Mouse (Mus musculus): ENCODE data around the gene Supt4a. TPM values are rescaled to one million over a fixed set of nuclear protein-coding genes. Genes with fewer than 3 reads are reported as not detected.

Gene Supt4a
- total and polyA plus RNA-seq, 3 experiments = 229 to 251 (median 241) TPM

DNA sequence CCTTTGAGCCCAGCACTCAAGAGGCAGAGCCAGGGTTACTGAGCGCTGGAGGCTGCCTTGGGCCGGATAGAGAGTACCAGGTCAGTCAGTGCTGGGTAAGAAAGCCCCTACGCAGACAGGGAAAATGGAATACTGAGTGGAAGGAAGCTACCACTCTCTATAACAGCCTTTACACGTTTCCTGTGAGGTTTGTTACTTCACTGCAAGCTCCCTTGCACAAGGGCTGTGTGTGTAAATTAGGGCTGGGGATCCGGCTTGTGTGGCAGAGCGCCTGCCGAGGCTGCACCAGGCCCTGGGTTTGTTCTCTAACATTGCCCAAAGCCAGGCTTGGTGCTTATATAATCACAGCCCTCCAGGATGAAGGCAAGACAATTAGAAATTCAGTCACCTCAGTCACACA lies 17.8 kb upstream of the Supt4a start:
- dilution Hi-C loops (cut with MboI; ENCODE audit: extremely low pct_ligation_motif_present, extremely low pct_unique_long_range_greater_than_20kb, low sequenced_read_pairs) = no loop called here
- no peak overlapping the region for H3K9ac ChIP-seq (ENCODE audit: insufficient read depth, low read depth)
- no peaks in the 10 kb centered on the region for H3K27me3 ChIP-seq (replicated peaks)

DNA sequence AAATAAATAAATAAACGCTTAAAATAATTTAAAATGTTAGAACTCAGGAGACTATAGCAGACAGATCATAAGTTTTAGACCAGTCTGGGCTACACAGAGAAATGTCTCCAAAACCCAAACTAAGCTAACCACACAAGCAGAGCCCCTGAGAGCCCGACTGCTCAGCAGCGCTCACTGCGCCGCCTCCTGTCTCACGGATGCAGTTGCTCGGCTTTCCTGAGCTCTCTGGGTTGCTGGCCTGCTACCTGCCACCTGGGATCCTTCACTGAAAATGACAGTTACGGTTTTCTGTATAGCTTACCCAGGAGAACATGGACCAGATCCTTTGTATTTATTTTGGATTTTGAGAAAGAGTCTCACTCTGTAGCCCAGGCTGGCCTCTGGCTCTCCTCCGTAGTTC lies 17.0 kb upstream of the Supt4a start:
- dilution Hi-C loops (cut with MboI; ENCODE audit: extremely low pct_ligation_motif_present, extremely low pct_unique_long_range_greater_than_20kb, low sequenced_read_pairs) (no loop called here), in situ Hi-C loops (cut with MboI; ENCODE audit: low pct_ligation_motif_present, low pct_unique_long_range_greater_than_20kb, low sequenced_read_pairs) (no loop called here)
- TF ChIP-seq KAT2A (IDR thresholded peaks at IDR 0.05; ENCODE audit: insufficient replicate concordance, low read length) (no peak), TBP (conservative IDR thresholded peaks at IDR 0.05; ENCODE audit: low read depth, low read length) (0 out of 2 replicates have a peak, but pooled peaks have one; percentile 3), SMC3 (IDR thresholded peaks at IDR 0.05; ENCODE audit: low read depth, low read length) (peak; percentile 59), RAD21 (IDR thresholded peaks at IDR 0.05; ENCODE audit: low read depth, low read length) (peak; percentile 33), CTCF (conservative IDR thresholded peaks at IDR 0.05 in 1 of 2, IDR thresholded peaks at IDR 0.05 in 1 of 2; ENCODE audit: low read depth in 2 of 2, low read length in 2 of 2) (peak in 1 of 2 experiments; percentile 52; a peak in 2 of 4 replicates)
- Histone ChIP-seq H3K4me3 (replicated peaks in 1 of 3; ENCODE audit: low read depth in 2 of 3, low read length in 2 of 3, poor library complexity in 1 of 3) (no peak overlapping the region), H3K27me3 (replicated peaks) (no peaks in the 10 kb centered on the region), H3K9me3 (replicated peaks; ENCODE audit: low read length) (peaks cover 22% of the 10 kb centered on the region), H3K9ac (ENCODE audit: insufficient read depth, low read depth) (0 out of 2 replicates have a peak overlapping the region, but pooled peaks have one; percentile 8), H3K27ac (ENCODE audit: insufficient read depth, low read depth) (peak overlapping the region; percentile 38; the same call in 1 of the 2 replicates), H3K79me2 (replicated peaks; ENCODE audit: control insufficient read depth, extremely low read depth, insufficient read depth, poor library complexity, severe bottlenecking) (peaks cover 9% of the 10 kb centered on the region), H3K36me3 (replicated peaks in 1 of 2; ENCODE audit: control insufficient read depth in 1 of 2, insufficient read depth in 1 of 2, low read length in 1 of 2) (peaks cover 50 to 93% of the 10 kb centered on the region in 2 experiments), H3K4me1 (ENCODE audit: control insufficient read depth in 1 of 2, insufficient read depth in 2 of 2) (peaks cover 0 to 24% of the 10 kb centered on the region in 2 experiments; a peak in 3 of 4 replicates), H3K4me2 (ENCODE audit: insufficient read depth, low read depth, poor library complexity, severe bottlenecking) (0 out of 2 replicates have a peak overlapping the region, but pooled peaks have one; percentile 17)
- no peak for DNase-seq (ENCODE audit: extremely low read depth)

More for the DNA sequence above, 17.8 kb upstream of the Supt4a start:
- Histone ChIP-seq H3K4me1 (ENCODE audit: control insufficient read depth in 1 of 2, insufficient read depth in 2 of 2) (peaks cover 0 to 17% of the 10 kb centered on the region in 2 experiments; a peak in 3 of 4 replicates), H3K79me2 (replicated peaks; ENCODE audit: control insufficient read depth, extremely low read depth, insufficient read depth, poor library complexity, severe bottlenecking) (peaks cover 9% of the 10 kb centered on the region), H3K4me3 (replicated peaks in 1 of 3; ENCODE audit: low read depth in 2 of 3, low read length in 2 of 3, poor library complexity in 1 of 3) (no peak overlapping the region), H3K4me2 (ENCODE audit: insufficient read depth, low read depth, poor library complexity, severe bottlenecking) (no peak overlapping the region), H3K9me3 (replicated peaks; ENCODE audit: low read length) (peaks cover 28% of the 10 kb centered on the region), H3K36me3 (replicated peaks in 1 of 2; ENCODE audit: control insufficient read depth in 1 of 2, insufficient read depth in 1 of 2, low read length in 1 of 2) (peaks cover 58 to 93% of the 10 kb centered on the region in 2 experiments), H3K27ac (ENCODE audit: insufficient read depth, low read depth) (no peak overlapping the region)
- in situ Hi-C loops (cut with MboI; ENCODE audit: low pct_ligation_motif_present, low pct_unique_long_range_greater_than_20kb, low sequenced_read_pairs) = no loop called here
- TF ChIP-seq UBTF (IDR thresholded peaks at IDR 0.05; ENCODE audit: low read depth, low read length) (no peak), ZC3H11A (IDR thresholded peaks at IDR 0.05; ENCODE audit: low read depth, low read length) (no peak), ZMIZ1 (IDR thresholded peaks at IDR 0.05; ENCODE audit: low read depth, low read length) (no peak), USF2 (conservative IDR thresholded peaks at IDR 0.05; ENCODE audit: low read depth, low read length) (no peak), ETS1 (conservative IDR thresholded peaks at IDR 0.05; ENCODE audit: low read depth, low read length) (no peak), TBP (conservative IDR thresholded peaks at IDR 0.05; ENCODE audit: low read depth, low read length) (no peak)
- DNase-seq (ENCODE audit: extremely low read depth) = no peak

DNA sequence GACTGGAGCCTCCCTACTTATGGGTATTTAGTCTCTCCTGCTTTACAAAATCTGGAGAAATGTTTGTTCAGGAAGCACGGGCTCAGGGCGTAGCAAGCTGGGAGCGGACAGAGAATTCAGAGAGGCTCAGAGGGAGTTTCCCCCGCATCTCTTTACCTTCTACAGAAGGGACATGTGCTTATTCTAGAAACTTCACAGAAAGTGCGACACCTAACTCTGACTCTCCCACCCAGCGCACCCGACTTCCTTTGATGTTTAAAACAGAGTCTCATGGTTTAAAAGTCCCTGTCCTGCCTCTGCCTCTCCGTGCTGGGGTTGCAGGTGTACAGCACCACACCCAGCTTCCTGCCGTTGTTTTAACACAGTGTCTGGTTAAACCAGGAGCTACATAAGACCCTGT lies 16.5 kb upstream of the Supt4a start:
- peak overlapping the region; percentile 17; the same call in 1 of the 2 replicates for H3K4me2 ChIP-seq (ENCODE audit: insufficient read depth, low read depth, poor library complexity, severe bottlenecking)
- H3K27ac ChIP-seq (ENCODE audit: insufficient read depth, low read depth) = peak overlapping the region; percentile 38; the same call in 1 of the 2 replicates
- peaks cover 17% of the 10 kb centered on the region for H3K9me3 ChIP-seq (replicated peaks; ENCODE audit: low read length)
- no peak overlapping the region for H3K4me3 ChIP-seq (replicated peaks in 1 of 3; ENCODE audit: low read depth in 2 of 3, low read length in 2 of 3, poor library complexity in 1 of 3)
- H3K79me2 ChIP-seq (replicated peaks; ENCODE audit: control insufficient read depth, extremely low read depth, insufficient read depth, poor library complexity, severe bottlenecking) = peaks cover 9% of the 10 kb centered on the region
- no peak for DNase-seq (ENCODE audit: extremely low read depth)
- in situ Hi-C loops (cut with MboI; ENCODE audit: low pct_ligation_motif_present, low pct_unique_long_range_greater_than_20kb, low sequenced_read_pairs) = no loop called here
- H3K9ac ChIP-seq (ENCODE audit: insufficient read depth, low read depth) = peak overlapping the region; percentile 8; the same call in 1 of the 2 replicates
- no peaks in the 10 kb centered on the region for H3K27me3 ChIP-seq (replicated peaks)
- dilution Hi-C loops (cut with MboI; ENCODE audit: extremely low pct_ligation_motif_present, extremely low pct_unique_long_range_greater_than_20kb, low sequenced_read_pairs) = no loop called here
- H3K36me3 ChIP-seq (replicated peaks in 1 of 2; ENCODE audit: control insufficient read depth in 1 of 2, insufficient read depth in 1 of 2, low read length in 1 of 2) = peaks cover 47 to 93% of the 10 kb centered on the region in 2 experiments
- peaks cover 0 to 26% of the 10 kb centered on the region in 2 experiments; a peak in 3 of 4 replicates for H3K4me1 ChIP-seq (ENCODE audit: control insufficient read depth in 1 of 2, insufficient read depth in 2 of 2)
- TF ChIP-seq ZMIZ1 (IDR thresholded peaks at IDR 0.05; ENCODE audit: low read depth, low read length) (no peak), RAD21 (IDR thresholded peaks at IDR 0.05; ENCODE audit: low read depth, low read length) (no peak; the same call in none of the 2 replicates), MEF2A (IDR thresholded peaks at IDR 0.05; ENCODE audit: borderline replicate concordance, low read depth, low read length) (0 out of 2 replicates have a peak, but pooled peaks have one; percentile 15), CHD2 (IDR thresholded peaks at IDR 0.05; ENCODE audit: low read length) (no peak), POLR2AphosphoS2 (IDR thresholded peaks at IDR 0.05; ENCODE audit: low read depth, low read length) (no peak), UBTF (IDR thresholded peaks at IDR 0.05; ENCODE audit: low read depth, low read length) (no peak), MAFK (IDR thresholded peaks at IDR 0.05; ENCODE audit: insufficient replicate concordance, low read length) (no peak), CHD1 (IDR thresholded peaks at IDR 0.05; ENCODE audit: low read depth, low read length) (0 out of 2 replicates have a peak, but pooled peaks have one; percentile 67), HCFC1 (IDR thresholded peaks at IDR 0.05; ENCODE audit: low read depth, low read length) (no peak), NELFE (IDR thresholded peaks at IDR 0.05; ENCODE audit: low read depth, low read length) (peak; percentile 42; the same call in 1 of the 2 replicates), BHLHE40 (IDR thresholded peaks at IDR 0.05; ENCODE audit: low read depth, low read length) (peak; percentile 46; the same call in 1 of the 2 replicates), E2F4 (IDR thresholded peaks at IDR 0.05; ENCODE audit: insufficient replicate concordance, low read depth, low read length) (no peak), EP300 (IDR thresholded peaks at IDR 0.05; ENCODE audit: low read length) (no peak), TCF12 (IDR thresholded peaks at IDR 0.05; ENCODE audit: low read depth, low read length) (no peak), IRF4 (IDR thresholded peaks at IDR 0.05; ENCODE audit: low read depth, low read length) (peak; percentile 30; the same call in 1 of the 2 replicates), POLR2A (IDR thresholded peaks at IDR 0.05; ENCODE audit: low read depth, low read length) (no peak), MAZ (IDR thresholded peaks at IDR 0.05; ENCODE audit: low read depth, low read length) (no peak), KAT2A (IDR thresholded peaks at IDR 0.05; ENCODE audit: insufficient replicate concordance, low read length) (no peak)
